Mouse (Mus musculus) liver, embryonic 14.5 days (tissue): ENCODE measurements at regions not wholly inside any gene's neighbourhood (a gene's known extent, or its start where the extent isn't known, plus 50 kb on each side); places are given as distances from the start of the nearest gene placed in this dataset.

ENCODE experiments used
- ATAC-seq: fragments of 200-750 bp; cut with Nextera tagmentation; 2 replicates; pipeline ENCODE4 v1.8.0; 2017; ENCODE audit warnings: moderate number of reproducible peaks, mild to moderate bottlenecking, moderate library complexity; ENCODE audit not compliant: insufficient read depth
- DNase-seq, 3 experiments: peaks; one replicate each; pipeline ENCODE4 v3.0.0-alpha.2; 2012 to 2013; ENCODE audit warnings: low read depth in 3 of 3, low spot score in 3 of 3
- H3K27ac ChIP-seq: fragments of 300-500 bp; sonication (generic); 2 replicates; pipeline ENCODE4 v1.5.1; 2014; ENCODE audit warnings: moderate library complexity, mild to moderate bottlenecking, control low read depth, inconsistent platforms
- H3K27me3 ChIP-seq: fragments of 300-500 bp; sonication (generic); 2 replicates; pipeline ENCODE4 v1.6.1; 2014; ENCODE audit warnings: mild to moderate bottlenecking, low read length, moderate library complexity; ENCODE audit not compliant: control insufficient read depth, insufficient read depth
- H3K36me3 ChIP-seq: fragments of 300-500 bp; sonication (generic); replicated peaks from 2 replicates; pipeline ENCODE4 v1.6.1; 2014; ENCODE audit warnings: low read depth; ENCODE audit not compliant: control insufficient read depth, insufficient read depth
- H3K4me1 ChIP-seq, 2 experiments: fragments of 200-500 bp in 1 of 2; fragments of 300-500 bp in 1 of 2; sonication (generic) in 1 of 2; replicated peaks; 2 replicates each; pipeline ENCODE4 v1.6.1; 2012 to 2014; ENCODE audit warnings: antibody characterized with exemption in 1 of 2, inconsistent platforms in 1 of 2, low read length in 1 of 2; ENCODE audit not compliant: control insufficient read depth in 2 of 2, insufficient read depth in 2 of 2
- H3K4me2 ChIP-seq: fragments of 300-500 bp; sonication (generic); 2 replicates; pipeline ENCODE4 v1.6.1; 2014; ENCODE audit warnings: low read depth, mild to moderate bottlenecking, control low read depth, moderate library complexity
- H3K4me3 ChIP-seq, 2 experiments: fragments of 200-500 bp in 1 of 2; fragments of 300-500 bp in 1 of 2; sonication (generic) in 1 of 2; 2 replicates each; pipeline ENCODE4 v1.5.1; 2012 to 2014; ENCODE audit warnings: low read depth in 2 of 2, low read length in 2 of 2, mild to moderate bottlenecking in 2 of 2, control low read depth in 1 of 2, inconsistent platforms in 1 of 2, moderate library complexity in 1 of 2; ENCODE audit not compliant: insufficient read depth in 1 of 2
- H3K9ac ChIP-seq: fragments of 300-500 bp; sonication (generic); replicated peaks from 2 replicates; pipeline ENCODE4 v1.6.1; 2014; ENCODE audit warnings: mild to moderate bottlenecking, control low read depth, moderate library complexity
- H3K9me3 ChIP-seq: fragments of 300-500 bp; sonication (generic); 2 replicates; pipeline ENCODE4 v1.6.1; 2016; ENCODE audit warnings: low read length, mixed read lengths; ENCODE audit not compliant: control insufficient read depth
- CTCF ChIP-seq: IDR thresholded peaks from 2 replicates; pipeline ENCODE4 v1.5.1; 2016; ENCODE audit warnings: antibody characterized with exemption, low read depth, control low read depth
- EP300 ChIP-seq: IDR thresholded peaks from 2 replicates; pipeline ENCODE4 v1.6.1; 2016; ENCODE audit warnings: antibody characterized with exemption, low read depth
- WGBS: fragments of 180-500 bp; shearing (Covaris S2); extraction: QIAGEN DNeasy Blood & Tissue Kit; methylation state at CpG from one replicate; pipeline ENCODE4 v1.1.7; 2014; ENCODE audit not compliant: insufficient replicate concordance; 5-methylcytosine and 5-hydroxymethylcytosine counted together

DNA sequence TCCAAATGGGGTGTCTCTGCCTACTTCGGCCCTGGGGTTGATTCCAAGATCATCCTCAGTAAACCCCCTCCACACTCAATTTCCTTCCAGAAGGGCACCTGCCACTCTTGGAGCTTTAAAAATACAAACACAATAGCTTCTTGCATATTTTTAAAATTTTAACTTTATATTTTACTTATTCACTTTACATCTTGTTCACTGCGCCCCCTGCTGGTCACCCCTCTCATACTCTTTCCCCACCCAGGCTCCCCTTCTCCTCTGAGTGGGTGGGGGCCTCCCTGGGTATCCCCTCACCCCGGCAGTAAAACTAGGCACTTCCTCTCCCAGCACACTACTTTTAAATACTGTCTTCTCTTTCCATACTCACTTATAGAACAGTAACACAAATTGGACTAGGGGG is 79.4 kb upstream of the Ubr2 start:
- Histone ChIP-seq H3K4me2 (no peak overlapping the region), H3K4me3 (no peak overlapping the region), H3K27me3 (no peaks in the 10 kb centered on the region), H3K9ac (no peak overlapping the region), H3K4me1 (0 out of 4 replicates have a peak, but pooled peaks cover 0 to 2% of the 10 kb centered on the region in 2 experiments), H3K36me3 (no peaks in the 10 kb centered on the region), H3K27ac (no peak overlapping the region), H3K9me3 (no peaks in the 10 kb centered on the region)
- WGBS, result 60% methylated on average over 3 of the region's 3 CpGs
- DNase-seq (no peak), ATAC-seq (no peak)
- TF ChIP-seq EP300 (no peak), CTCF (peak; percentile 32)

DNA sequence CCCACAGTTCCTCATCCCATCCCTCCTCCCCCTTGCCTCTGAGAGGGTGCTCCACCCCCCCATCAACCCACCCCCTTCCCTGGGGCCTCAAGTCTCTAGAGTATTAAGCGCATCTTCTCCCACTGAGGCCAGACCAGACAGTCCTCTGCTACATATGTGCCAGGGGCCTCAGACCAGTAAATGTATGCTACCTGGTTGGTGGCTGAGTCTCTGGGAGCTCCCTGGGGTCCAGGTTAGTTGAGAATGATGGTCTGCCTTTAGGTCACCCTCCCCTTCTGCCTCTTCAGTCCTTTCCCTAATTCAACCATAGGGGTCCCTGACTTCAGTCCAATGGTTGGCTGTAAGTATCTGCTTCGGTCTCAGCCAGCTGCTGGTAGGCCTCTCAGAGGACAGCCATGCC is 58.9 kb upstream of the Ubr2 start:
- Histone ChIP-seq H3K4me3 (no peak overlapping the region), H3K9ac (no peak overlapping the region), H3K4me1 (no peaks in the 10 kb centered on the region), H3K9me3 (no peaks in the 10 kb centered on the region), H3K27ac (no peak overlapping the region), H3K4me2 (no peak overlapping the region), H3K36me3 (no peaks in the 10 kb centered on the region), H3K27me3 (no peaks in the 10 kb centered on the region)
- ATAC-seq, result no peak
- WGBS, result 76% methylated on average over 2 of the region's 2 CpGs
- DNase-seq, result no peak
- no peak for TF ChIP-seq CTCF
- no peak for TF ChIP-seq EP300

DNA sequence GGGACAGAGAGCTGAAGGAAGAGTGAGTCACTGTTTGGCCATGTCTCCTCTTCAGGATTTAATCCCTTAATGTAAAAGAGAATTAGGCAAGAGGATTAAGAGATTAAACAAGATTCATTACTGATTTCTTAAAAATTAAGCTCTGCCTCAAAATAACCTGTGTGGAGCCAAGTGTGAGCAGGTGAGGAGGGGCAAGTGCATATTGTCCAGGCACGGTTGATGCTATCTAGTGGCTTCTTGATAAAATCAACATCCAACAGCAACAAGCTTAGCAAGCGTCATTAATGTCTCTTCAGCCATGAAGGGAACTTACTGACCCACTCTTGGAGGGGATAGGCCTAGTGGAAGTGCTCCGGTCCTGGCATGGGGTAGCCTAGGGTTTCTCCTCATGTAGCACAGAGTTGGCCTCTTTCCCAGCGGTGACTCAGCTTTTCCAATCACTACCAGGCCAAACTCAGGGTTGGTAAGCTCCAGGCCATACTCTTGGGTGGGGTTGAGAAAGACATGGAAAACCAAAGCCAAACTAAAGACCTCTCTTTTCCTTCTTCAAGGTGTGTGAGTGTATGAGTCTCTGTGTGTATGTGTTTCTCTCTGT is 55.0 kb upstream of the Ubr2 start:
- Histone ChIP-seq H3K4me1 (no peaks in the 10 kb centered on the region), H3K36me3 (no peaks in the 10 kb centered on the region), H3K9ac (no peak overlapping the region), H3K27me3 (no peaks in the 10 kb centered on the region), H3K4me2 (no peak overlapping the region), H3K27ac (no peak overlapping the region), H3K9me3 (no peaks in the 10 kb centered on the region), H3K4me3 (no peak overlapping the region)
- DNase-seq, result no peak
- no peak for ATAC-seq
- 61% methylated on average over 4 of the region's 4 CpGs for whole genome bisulfite sequencing
- TF ChIP-seq CTCF (no peak), EP300 (no peak)

DNA sequence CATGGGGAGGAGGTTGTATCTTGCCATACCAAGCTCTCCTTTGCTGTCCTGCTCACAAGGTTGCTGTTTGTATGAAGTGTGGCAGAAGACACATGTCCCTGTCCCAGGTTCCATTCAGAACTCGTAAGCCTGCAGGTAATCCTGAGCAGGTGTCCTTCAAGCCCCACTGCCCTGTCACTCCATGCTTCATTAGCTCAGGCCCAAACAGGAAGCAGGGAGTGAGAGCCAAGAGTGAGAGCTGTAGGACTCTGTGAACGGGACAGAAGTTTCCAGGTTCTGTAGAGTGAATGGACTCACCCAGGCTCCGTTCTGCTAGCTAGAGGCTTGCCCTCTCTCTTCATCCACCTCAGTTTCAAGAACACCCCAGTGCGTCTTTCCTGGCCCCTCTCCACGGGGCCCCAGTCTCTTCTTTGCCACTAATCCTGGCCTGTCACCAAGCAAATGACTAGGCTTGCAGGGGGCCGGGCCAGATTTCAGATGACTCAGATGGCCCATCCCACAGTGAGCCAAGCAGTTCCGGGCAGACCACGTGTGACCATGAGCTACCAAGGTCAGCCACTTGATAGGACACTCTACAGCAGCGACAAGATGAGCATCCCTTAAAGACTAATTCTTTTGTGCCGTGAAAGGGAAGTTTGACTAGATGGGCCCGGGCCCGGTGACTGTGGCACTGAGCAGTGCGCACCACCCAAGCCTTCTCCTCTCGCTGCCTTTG is 54.4 kb upstream of the Ubr2 start:
- DNase-seq (no peak), ATAC-seq (no peak)
- no peak overlapping the region for H3K27ac ChIP-seq
- no peak overlapping the region for H3K9ac ChIP-seq
- 65% methylated on average over 14 of the region's 14 CpGs for WGBS
- no peaks in the 10 kb centered on the region for H3K9me3 ChIP-seq
- TF ChIP-seq CTCF, result no peak
- no peak for TF ChIP-seq EP300
- no peaks in the 10 kb centered on the region for H3K27me3 ChIP-seq
- H3K4me3 ChIP-seq, result no peak overlapping the region
- H3K36me3 ChIP-seq, result no peaks in the 10 kb centered on the region
- no peak overlapping the region for H3K4me2 ChIP-seq
- 0 out of 4 replicates have a peak, but pooled peaks cover 0 to under 1% of the 10 kb centered on the region in 2 experiments for H3K4me1 ChIP-seq

DNA sequence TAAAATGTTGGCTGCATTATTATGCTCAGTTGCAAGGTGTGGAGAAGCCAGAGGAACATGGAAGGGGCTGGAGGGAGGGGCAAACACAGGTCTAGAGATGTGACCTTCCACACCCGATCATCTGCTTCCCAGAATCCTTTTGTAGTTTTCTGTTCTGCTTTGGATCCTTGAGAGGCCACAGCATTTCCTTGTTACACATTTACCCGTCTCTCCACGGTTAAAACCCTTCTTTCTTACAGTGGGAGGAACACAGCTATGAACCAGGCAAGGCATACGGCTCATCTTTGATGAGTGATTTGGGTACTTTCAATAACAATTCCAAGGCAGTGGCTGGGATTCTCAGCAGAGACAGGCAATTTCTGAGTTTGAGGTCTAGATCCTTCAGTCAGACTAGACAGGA is 53.6 kb upstream of the Ubr2 start:
- H3K4me3 ChIP-seq, result no peak overlapping the region
- no peak overlapping the region for H3K4me2 ChIP-seq
- no peaks in the 10 kb centered on the region for H3K36me3 ChIP-seq
- no peak overlapping the region for H3K9ac ChIP-seq
- 64% methylated on average over 4 of the region's 4 CpGs for WGBS
- no peak for TF ChIP-seq EP300
- no peaks in the 10 kb centered on the region for H3K9me3 ChIP-seq
- no peak for ATAC-seq
- DNase-seq, result no peak
- H3K27me3 ChIP-seq, result no peaks in the 10 kb centered on the region
- H3K27ac ChIP-seq, result no peak overlapping the region
- 0 out of 4 replicates have a peak, but pooled peaks cover 0 to 2% of the 10 kb centered on the region in 2 experiments for H3K4me1 ChIP-seq
